Mouse (Mus musculus): ENCODE measurements at regions not wholly inside any gene's neighbourhood (a gene's known extent, or its start where the extent isn't known, plus 50 kb on each side); places are given as distances from the start of the nearest gene placed in this dataset.

- Histone ChIP-seq H3K9ac (ENCODE audit: low read depth, low read length) (no peak overlapping the region), H3K4me3 (ENCODE audit: low read depth, low read length) (no peak overlapping the region), H3K27me3 (replicated peaks; ENCODE audit: control insufficient read depth, insufficient read depth, low read length) (no peaks in the 10 kb centered on the region), H3K27ac (ENCODE audit: low read depth, low read length) (no peak overlapping the region), H3K4me2 (no peak overlapping the region), H3K9me3 (ENCODE audit: control insufficient read depth, low read length) (no peaks in the 10 kb centered on the region), H3K36me3 (ENCODE audit: control insufficient read depth, insufficient read depth, low read length) (no peaks in the 10 kb centered on the region), H3K4me1 (replicated peaks; ENCODE audit: control insufficient read depth, insufficient read depth, low read length) (no peaks in the 10 kb centered on the region)
- ATAC-seq (replicated peaks; ENCODE audit: low FRiP score) (no peak), DNase-seq (ENCODE audit: low spot score) (no peak)
- 69% methylated on average over 13 of the region's 13 CpGs for WGBS
Measured at GRCm38 (mm10) chr4:87570470-87570891, 340.2 kb upstream of the Slc24a2 start.

GRCm38 (mm10) chr4:87566616-87567015 is 336.3 kb upstream of the Slc24a2 start:
- no peak overlapping the region for H3K4me2 ChIP-seq
- no peak overlapping the region for H3K27ac ChIP-seq (ENCODE audit: low read depth, low read length)
- H3K4me1 ChIP-seq (replicated peaks; ENCODE audit: control insufficient read depth, insufficient read depth, low read length): no peaks in the 10 kb centered on the region
- no peaks in the 10 kb centered on the region for H3K9me3 ChIP-seq (ENCODE audit: control insufficient read depth, low read length)
- DNase-seq (ENCODE audit: low spot score) (no peak), ATAC-seq (replicated peaks; ENCODE audit: low FRiP score) (no peak)
- H3K27me3 ChIP-seq (replicated peaks; ENCODE audit: control insufficient read depth, insufficient read depth, low read length): no peaks in the 10 kb centered on the region
- WGBS: 83% methylated on average over 2 of the region's 2 CpGs
- H3K4me3 ChIP-seq (ENCODE audit: low read depth, low read length): no peak overlapping the region
- no peaks in the 10 kb centered on the region for H3K36me3 ChIP-seq (ENCODE audit: control insufficient read depth, insufficient read depth, low read length)
- no peak overlapping the region for H3K9ac ChIP-seq (ENCODE audit: low read depth, low read length)

- H3K9me3 ChIP-seq (ENCODE audit: control insufficient read depth, low read length): no peaks in the 10 kb centered on the region
- H3K27ac ChIP-seq (ENCODE audit: low read depth, low read length): no peak overlapping the region
- 78% methylated on average over 3 of the region's 3 CpGs for WGBS
- H3K4me2 ChIP-seq: no peak overlapping the region
- ATAC-seq (replicated peaks; ENCODE audit: low FRiP score): no peak
- no peak for DNase-seq (ENCODE audit: low spot score)
- no peak overlapping the region for H3K9ac ChIP-seq (ENCODE audit: low read depth, low read length)
- no peaks in the 10 kb centered on the region for H3K4me1 ChIP-seq (replicated peaks; ENCODE audit: control insufficient read depth, insufficient read depth, low read length)
- no peaks in the 10 kb centered on the region for H3K36me3 ChIP-seq (ENCODE audit: control insufficient read depth, insufficient read depth, low read length)
- no peak overlapping the region for H3K4me3 ChIP-seq (ENCODE audit: low read depth, low read length)
- H3K27me3 ChIP-seq (replicated peaks; ENCODE audit: control insufficient read depth, insufficient read depth, low read length): no peaks in the 10 kb centered on the region
Measured at GRCm38 (mm10) chr4:87554912-87555311, 324.6 kb upstream of the Slc24a2 start.

Data from liver, embryonic 11.5 days (tissue).